Mouse (Mus musculus) heart, embryonic 14.5 days (tissue): Measurements from ENCODE around the gene Klk1b1. TPM values are rescaled to one million over a fixed set of nuclear protein-coding genes. Genes with fewer than 3 reads are reported as not detected.
"Not testable (repeated sequence)": the region's sequence is repeated elsewhere in the genome, so short reads cannot be mapped to it uniquely, and the experiment has no call there.

Experiments
- ATAC-seq: fragments of 200-750 bp; cut with Nextera tagmentation; 2 replicates; pipeline ENCODE4 v1.8.0; 2017; ENCODE audit warnings: low read depth, moderate TSS enrichment; ENCODE audit not compliant: insufficient number of reproducible peaks, insufficient read depth, low FRiP score
- H3K27ac ChIP-seq, 2 experiments: fragments of 200-500 bp in 1 of 2; fragments of 300-500 bp in 1 of 2; sonication (generic) in 1 of 2; replicated peaks in 1 of 2; 2 replicates each; pipeline ENCODE4 v1.5.1; 2012 to 2014; ENCODE audit warnings: low read depth in 2 of 2, low read length in 2 of 2, control low read depth in 1 of 2, mild to moderate bottlenecking in 1 of 2, mixed read lengths in 1 of 2; ENCODE audit not compliant: control insufficient read depth in 1 of 2, insufficient read depth in 1 of 2
- H3K27me3 ChIP-seq: fragments of 300-500 bp; sonication (generic); 2 replicates; pipeline ENCODE4 v1.6.1; 2014; ENCODE audit warnings: mild to moderate bottlenecking, low read length, control low read depth; ENCODE audit not compliant: control insufficient read depth, insufficient read depth
- H3K36me3 ChIP-seq: fragments of 300-500 bp; sonication (generic); 2 replicates; pipeline ENCODE4 v1.6.1; 2014; ENCODE audit warnings: mild to moderate bottlenecking, control low read depth, low read length, mixed read lengths; ENCODE audit not compliant: control insufficient read depth, insufficient read depth
- H3K4me1 ChIP-seq, 2 experiments: fragments of 200-500 bp in 1 of 2; fragments of 300-500 bp in 1 of 2; sonication (generic) in 1 of 2; 2 replicates each; pipeline ENCODE4 v1.6.1; 2012 to 2014; ENCODE audit warnings: low read length in 2 of 2, control low read depth in 1 of 2, mixed read lengths in 1 of 2; ENCODE audit not compliant: control insufficient read depth in 2 of 2, insufficient read depth in 2 of 2
- H3K4me2 ChIP-seq: fragments of 300-500 bp; sonication (generic); 2 replicates; pipeline ENCODE4 v1.6.1; 2014; ENCODE audit warnings: mild to moderate bottlenecking, low read length
- H3K4me3 ChIP-seq, 2 experiments: fragments of 200-500 bp in 1 of 2; fragments of 300-500 bp in 1 of 2; sonication (generic) in 1 of 2; 2 replicates each; pipeline ENCODE4 v1.5.1; 2012 to 2014; ENCODE audit warnings: low read length in 2 of 2, mild to moderate bottlenecking in 2 of 2, control low read depth in 1 of 2, low read depth in 1 of 2, moderate library complexity in 1 of 2; ENCODE audit not compliant: control insufficient read depth in 1 of 2, insufficient read depth in 1 of 2
- H3K9ac ChIP-seq: fragments of 300-500 bp; sonication (generic); 2 replicates; pipeline ENCODE4 v1.6.1; 2014; ENCODE audit warnings: mild to moderate bottlenecking, low read length
- H3K9me3 ChIP-seq: fragments of 300-500 bp; sonication (generic); 2 replicates; pipeline ENCODE4 v1.6.1; 2016; ENCODE audit warnings: low read length, control low read depth; ENCODE audit not compliant: control insufficient read depth
- WGBS: fragments of 180-500 bp; shearing (Covaris S2); extraction: QIAGEN DNeasy Blood & Tissue Kit; methylation state at CpG from one replicate; pipeline ENCODE4 v1.1.7; 2014; 5-methylcytosine and 5-hydroxymethylcytosine counted together
- polyA plus RNA-seq: library from polyadenylated mRNA; unstranded; fragments of >200 nt; fragmentation: Nextera tagmentation; extraction: Ambion mirVana; gene quantifications from 2 replicates; pipeline ENCODE4 v1.2.1, GENCODE M21; 2014

The Klk1b1 gene
- polyA plus RNA-seq, 1 experiment from 2014 or later, result not detected

DNA sequence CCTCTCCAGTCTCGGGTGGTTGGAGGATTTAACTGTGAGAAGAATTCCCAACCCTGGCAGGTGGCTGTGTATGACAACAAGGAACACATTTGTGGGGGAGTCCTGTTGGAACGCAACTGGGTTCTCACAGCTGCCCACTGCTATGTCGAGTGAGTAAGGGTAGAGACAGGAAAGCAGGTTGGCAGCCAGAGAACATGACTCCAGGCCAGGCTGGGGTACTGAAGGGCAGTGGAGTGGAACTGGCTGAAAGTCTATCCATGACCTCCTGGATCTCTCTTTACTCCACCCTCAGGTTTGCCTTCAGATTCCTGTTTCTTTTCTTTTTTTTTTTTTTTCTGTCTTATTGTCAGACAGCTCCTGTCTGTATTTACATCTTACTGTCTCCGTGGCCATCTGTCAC lies 13.8 kb upstream of the Klk1b1 start:
- Histone ChIP-seq H3K4me3 (no peak overlapping the region), H3K27me3 (no peaks in the 10 kb centered on the region), H3K9me3 (no peaks in the 10 kb centered on the region), H3K4me1 (no peaks in the 10 kb centered on the region), H3K9ac (no peak overlapping the region), H3K36me3 (no peaks in the 10 kb centered on the region), H3K27ac (no peak overlapping the region), H3K4me2 (no peak overlapping the region)
- no peak for ATAC-seq
- WGBS, result 64% methylated on average over 4 of the region's 4 CpGs

GRCm38 (mm10) chr7:43967058-43967457 lies 507 bp downstream of the Klk1b1 start:
- Histone ChIP-seq H3K9ac (no peak overlapping the region), H3K9me3 (no peaks in the 10 kb centered on the region), H3K4me1 (no peaks in the 10 kb centered on the region), H3K27me3 (no peaks in the 10 kb centered on the region), H3K36me3 (no peaks in the 10 kb centered on the region), H3K27ac (no peak overlapping the region), H3K4me2 (no peak overlapping the region), H3K4me3 (no peak overlapping the region)
- WGBS, result 68% methylated on average over 3 of the region's 3 CpGs
- no peak for ATAC-seq

GRCm38 (mm10) chr7:43967612-43968011 lies 1.1 kb downstream of the Klk1b1 start:
- Histone ChIP-seq H3K4me2 (no peak overlapping the region), H3K4me1 (no peaks in the 10 kb centered on the region), H3K36me3 (no peaks in the 10 kb centered on the region), H3K27ac (no peak overlapping the region), H3K27me3 (no peaks in the 10 kb centered on the region), H3K9ac (no peak overlapping the region), H3K4me3 (no peak overlapping the region), H3K9me3 (no peaks in the 10 kb centered on the region)
- no peak for ATAC-seq
- 72% methylated on average over 2 of the region's 2 CpGs for WGBS

GRCm38 (mm10) chr7:43975761-43976160 lies 9.2 kb downstream of the Klk1b1 start, which contains the start of gene Klk1b9:
Klk1b9 (plus strand) TSS chr7:43976061.
- H3K27ac ChIP-seq, H3K27me3 ChIP-seq, H3K4me2 ChIP-seq, H3K9ac ChIP-seq, H3K4me3 ChIP-seq, H3K4me1 ChIP-seq, ATAC-seq, H3K9me3 ChIP-seq, H3K36me3 ChIP-seq: not testable (repeated sequence)
- WGBS, result 71% methylated on average over 1 of the region's 1 CpGs

GRCm38 (mm10) chr7:43985657-43986056 lies 19.1 kb downstream of the Klk1b1 start:
- no peaks in the 10 kb centered on the region for H3K27me3 ChIP-seq
- H3K9ac ChIP-seq, result no peak overlapping the region
- no peak overlapping the region for H3K4me3 ChIP-seq
- no peaks in the 10 kb centered on the region for H3K9me3 ChIP-seq
- H3K36me3 ChIP-seq, result no peaks in the 10 kb centered on the region
- no peak overlapping the region for H3K4me2 ChIP-seq
- no peak for ATAC-seq
- H3K4me1 ChIP-seq, result no peaks in the 10 kb centered on the region
- no peak overlapping the region for H3K27ac ChIP-seq

DNA sequence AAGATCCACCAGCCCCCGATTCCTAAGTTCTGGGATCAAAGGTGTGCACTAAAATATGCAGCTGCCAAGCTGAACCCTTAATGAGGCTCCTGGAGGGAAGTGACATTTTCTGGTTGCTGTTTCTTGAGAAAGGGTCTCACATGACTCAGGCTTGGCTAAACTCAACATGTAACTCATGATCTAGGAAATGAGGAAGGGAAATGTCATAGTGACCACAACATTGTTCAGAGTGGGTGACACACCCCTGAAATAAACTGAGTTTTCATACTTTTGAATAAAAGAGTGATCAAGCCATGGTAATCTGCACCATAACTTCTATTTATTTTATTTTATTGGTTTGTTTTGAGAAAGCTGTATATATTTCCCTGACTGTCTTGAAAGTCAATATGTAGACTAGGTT lies 28.3 kb downstream of the Klk1b1 start:
- H3K27me3 ChIP-seq, H3K4me1 ChIP-seq, H3K4me3 ChIP-seq, H3K4me2 ChIP-seq, ATAC-seq, H3K36me3 ChIP-seq, H3K9ac ChIP-seq, H3K27ac ChIP-seq, H3K9me3 ChIP-seq: not testable (repeated sequence)
- WGBS, result 61% methylated on average over 1 of the region's 1 CpGs

DNA sequence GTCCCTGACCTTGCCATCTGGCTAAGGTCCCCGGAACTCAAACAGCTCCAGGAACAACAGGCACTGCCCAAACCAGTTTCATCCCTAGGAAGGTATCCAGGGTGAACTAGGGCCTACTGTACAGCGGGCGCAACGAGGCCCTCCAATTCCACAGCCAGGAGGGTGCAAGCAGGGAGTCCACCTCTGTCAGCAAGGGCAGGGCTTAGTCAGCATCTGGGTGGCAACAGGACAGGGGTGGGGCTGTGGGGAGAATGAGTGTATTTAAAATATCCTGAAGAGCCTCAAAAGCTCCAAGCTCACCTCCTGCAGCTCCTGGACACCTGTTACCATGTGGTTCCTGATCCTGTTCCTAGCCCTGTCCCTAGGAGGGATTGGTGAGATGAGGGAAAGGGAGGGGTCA lies 29.0 kb downstream of the Klk1b1 start, which contains the start of gene Klk1b11:
Klk1b11 (plus strand) TSS at position 301 of the 400 bp plus-strand sequence.
- not testable (repeated sequence) for H3K9ac ChIP-seq, H3K4me2 ChIP-seq, H3K36me3 ChIP-seq, H3K9me3 ChIP-seq, H3K4me3 ChIP-seq, H3K4me1 ChIP-seq, H3K27ac ChIP-seq, ATAC-seq, H3K27me3 ChIP-seq
- 73% methylated on average over 4 of the region's 4 CpGs for WGBS

DNA sequence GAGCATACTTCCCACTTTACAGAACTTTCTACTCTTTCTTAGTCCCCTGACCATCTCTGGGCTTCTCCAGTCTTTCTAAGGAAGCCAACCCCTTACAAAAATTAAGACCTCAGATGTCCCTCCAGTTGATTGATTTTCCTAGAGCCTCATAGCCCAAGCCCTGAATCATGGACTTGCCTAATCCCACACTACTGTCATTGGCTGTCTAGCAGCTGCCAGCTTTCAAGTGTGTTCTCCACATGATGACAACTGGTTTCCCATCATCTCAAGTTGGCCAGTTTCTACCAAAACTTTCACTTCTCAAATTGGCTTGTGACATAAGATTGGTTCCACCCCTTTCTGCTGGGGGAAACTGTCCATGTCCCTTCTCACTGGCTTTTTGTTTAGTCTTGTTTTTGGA lies 38.3 kb downstream of the Klk1b1 start:
- Histone ChIP-seq H3K27ac (no peak overlapping the region), H3K27me3 (no peaks in the 10 kb centered on the region), H3K4me3 (no peak overlapping the region), H3K36me3 (no peaks in the 10 kb centered on the region), H3K9me3 (no peaks in the 10 kb centered on the region), H3K4me2 (no peak overlapping the region), H3K9ac (no peak overlapping the region), H3K4me1 (no peaks in the 10 kb centered on the region)
- no peak for ATAC-seq
